Mouse (Mus musculus) lung, embryonic 15.5 days (tissue): Measurements from ENCODE around the gene 4933430I17Rik. TPM values are rescaled to one million over a fixed set of nuclear protein-coding genes. Genes with fewer than 3 reads are reported as not detected.
A peak's percentile ranks its signal among the peaks of the same experiment; 100 is the strongest.
"Not testable (repeated sequence)": the region's sequence is repeated elsewhere in the genome, so short reads cannot be mapped to it uniquely, and the experiment has no call there.

Experiments
- ATAC-seq: fragments of 200-750 bp; cut with Nextera tagmentation; 2 replicates; pipeline ENCODE4 v1.8.0; 2017; ENCODE audit warnings: moderate number of reproducible peaks, borderline replicate concordance; ENCODE audit not compliant: low FRiP score, low TSS enrichment; ENCODE audit errors: extremely low read depth
- H3K27ac ChIP-seq: fragments of 300-500 bp; sonication (generic); 2 replicates; pipeline ENCODE4 v1.5.1; 2015; ENCODE audit warnings: moderate library complexity, mild to moderate bottlenecking, inconsistent platforms
- H3K27me3 ChIP-seq: fragments of 300-500 bp; sonication (generic); 2 replicates; pipeline ENCODE4 v1.6.1; 2015; ENCODE audit warnings: inconsistent platforms
- H3K36me3 ChIP-seq: fragments of 300-500 bp; sonication (generic); 2 replicates; pipeline ENCODE4 v1.6.1; 2015; ENCODE audit warnings: inconsistent platforms
- H3K4me1 ChIP-seq: fragments of 300-500 bp; sonication (generic); 2 replicates; pipeline ENCODE4 v1.6.1; 2015; ENCODE audit warnings: inconsistent platforms
- H3K4me2 ChIP-seq: fragments of 300-500 bp; sonication (generic); 2 replicates; pipeline ENCODE4 v1.6.1; 2015; ENCODE audit warnings: inconsistent platforms, mild to moderate bottlenecking, moderate library complexity
- H3K4me3 ChIP-seq: fragments of 300-500 bp; sonication (generic); 2 replicates; pipeline ENCODE4 v1.5.1; 2015; ENCODE audit warnings: mild to moderate bottlenecking, inconsistent platforms
- H3K9ac ChIP-seq: fragments of 300-500 bp; sonication (generic); 2 replicates; pipeline ENCODE4 v1.6.1; 2015; ENCODE audit warnings: inconsistent platforms
- H3K9me3 ChIP-seq: fragments of 300-500 bp; sonication (generic); 2 replicates; pipeline ENCODE4 v1.6.1; 2016; ENCODE audit warnings: inconsistent platforms
- WGBS: fragments of 180-500 bp; shearing (Covaris S2); methylation state at CpG from one replicate; pipeline ENCODE4 v1.1.7; 2015; 5-methylcytosine and 5-hydroxymethylcytosine counted together
- polyA plus RNA-seq: library from polyadenylated mRNA; unstranded; fragments of >200 nt; fragmentation: Nextera tagmentation; extraction: Ambion mirVana; gene quantifications from 2 replicates; pipeline ENCODE4 v1.2.1, GENCODE M21; 2015

Gene 4933430I17Rik
- polyA plus RNA-seq, result 0.47 and 0.72 TPM in 2 replicates

DNA sequence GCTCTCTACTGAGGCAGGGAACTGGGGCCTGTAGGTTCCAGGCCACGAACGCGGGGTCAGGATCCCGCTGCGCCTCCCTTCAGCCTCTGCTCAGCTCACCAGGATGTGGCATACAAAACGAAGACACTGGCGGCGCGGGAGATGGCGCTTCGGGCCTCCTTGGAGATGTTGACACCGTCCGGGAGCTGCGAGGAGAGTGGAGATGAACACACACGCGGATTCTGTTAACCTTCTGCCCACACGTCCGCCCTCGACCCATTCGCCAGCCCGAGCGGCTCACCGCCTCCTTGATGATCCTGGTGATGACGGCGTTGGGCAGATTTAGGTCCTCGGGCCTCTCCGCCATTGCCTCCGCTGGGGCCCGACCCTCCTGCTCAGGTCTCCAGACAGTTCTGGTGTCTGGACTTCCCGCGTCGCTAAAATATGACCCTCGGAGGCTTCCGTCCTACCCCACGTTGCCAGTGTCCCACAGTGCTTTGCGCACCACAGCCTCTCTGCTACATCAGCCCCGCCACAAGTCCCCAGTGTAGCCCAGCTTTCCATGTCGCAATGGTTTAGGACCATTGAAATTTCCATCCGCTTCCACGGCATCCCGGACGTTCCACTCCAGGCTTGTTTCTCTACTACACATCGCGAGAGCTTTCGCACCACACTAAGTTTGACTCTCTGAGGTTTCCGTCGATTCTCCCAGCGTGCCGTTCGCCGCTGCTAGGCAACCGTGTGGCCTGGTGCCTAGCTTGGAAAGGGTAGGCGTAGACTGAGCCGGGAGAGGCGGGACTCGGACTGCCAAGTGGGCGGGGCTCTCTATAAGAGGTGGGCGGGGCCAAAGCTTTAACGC is at the start of gene 4933430I17Rik, which contains the start of gene Pole3:
4933430I17Rik (plus strand) TSS at position 719 of the 838 bp plus-strand sequence.
Pole3 (minus strand) TSS at position 418 of the 838 bp plus-strand sequence.
- under 1% methylated on average over 59 of the region's 59 CpGs for WGBS
- Histone ChIP-seq H3K27ac (peak within 1 kb of the TSS; percentile 98), H3K9me3 (no peaks in the 10 kb centered on the region), H3K4me1 (peaks cover 14% of the 10 kb centered on the region), H3K9ac (peak within 1 kb of the TSS; percentile 71), H3K4me2 (peak within 1 kb of the TSS; percentile 87), H3K27me3 (no peaks in the 10 kb centered on the region), H3K36me3 (peaks cover 21% of the 10 kb centered on the region), H3K4me3 (peak within 1 kb of the TSS; percentile 73)
- ATAC-seq, result peak; percentile 98

DNA sequence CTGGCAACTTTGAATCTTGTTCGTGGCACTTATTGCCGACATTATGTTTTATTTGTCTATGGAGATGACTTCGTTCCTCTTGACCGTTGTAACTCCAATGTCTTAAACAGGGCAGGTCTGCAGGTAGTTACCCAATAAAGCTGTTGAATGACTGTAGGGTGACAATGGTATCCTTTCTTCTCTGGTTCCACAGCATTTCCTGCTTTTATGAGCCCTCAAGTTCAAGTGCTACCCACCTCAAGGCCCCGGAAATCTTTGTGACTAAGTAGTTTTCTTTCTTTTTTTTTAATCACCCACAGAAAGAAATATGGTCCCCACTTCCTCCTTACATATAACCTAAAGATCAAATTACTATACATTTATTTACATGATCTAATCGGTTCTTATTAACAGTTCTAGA is 49.4 kb upstream of the 4933430I17Rik start:
- 52% methylated on average over 6 of the region's 6 CpGs for WGBS
- H3K9me3 ChIP-seq, result no peaks in the 10 kb centered on the region
- H3K36me3 ChIP-seq, result no peaks in the 10 kb centered on the region
- peak overlapping the region; percentile 76 for H3K27ac ChIP-seq
- H3K4me2 ChIP-seq, result no peak overlapping the region; the same call in 1 of the 2 replicates
- H3K4me1 ChIP-seq, result peaks cover 14% of the 10 kb centered on the region
- H3K9ac ChIP-seq, result no peak overlapping the region
- ATAC-seq, result no peak
- H3K4me3 ChIP-seq, result no peak overlapping the region
- no peaks in the 10 kb centered on the region for H3K27me3 ChIP-seq

DNA sequence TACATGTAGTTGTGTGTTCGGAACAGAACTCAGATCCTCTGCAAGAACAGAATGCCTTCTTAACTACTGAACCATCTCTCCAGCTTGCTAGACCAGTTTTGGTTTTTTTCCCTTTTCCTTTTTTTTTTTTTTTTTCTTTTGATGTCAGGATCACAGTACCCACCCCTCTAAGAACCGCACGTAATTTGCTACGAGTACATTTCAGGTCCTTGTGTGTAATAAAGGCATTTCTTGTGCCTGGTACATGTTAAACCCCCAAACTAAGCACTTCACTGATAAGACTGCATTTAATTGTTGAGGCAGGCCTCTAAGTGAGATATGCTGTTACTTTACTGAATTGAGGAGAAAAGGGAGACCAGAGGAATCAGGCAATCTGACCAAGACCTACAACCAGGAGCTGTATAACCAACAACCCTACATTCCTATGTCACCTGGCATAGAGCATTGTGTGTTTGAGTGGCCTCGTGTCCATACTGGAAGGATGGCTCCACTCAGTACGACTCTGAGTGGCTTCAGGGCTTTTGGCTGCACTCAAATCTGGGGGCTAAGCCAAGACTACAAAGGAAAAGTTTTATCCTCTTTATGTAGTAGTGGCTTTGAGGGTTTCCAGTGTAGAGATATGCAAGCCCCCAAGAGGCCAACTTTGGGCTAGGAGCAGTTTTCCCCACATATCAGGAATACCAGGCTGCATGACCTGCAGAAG is 47.5 kb upstream of the 4933430I17Rik start:
- Histone ChIP-seq H3K27ac (peak overlapping the region; percentile 77), H3K36me3 (no peaks in the 10 kb centered on the region), H3K9me3 (no peaks in the 10 kb centered on the region), H3K4me2 (no peak overlapping the region; the same call in 1 of the 2 replicates), H3K4me1 (peaks cover 14% of the 10 kb centered on the region), H3K4me3 (no peak overlapping the region), H3K9ac (no peak overlapping the region), H3K27me3 (no peaks in the 10 kb centered on the region)
- WGBS, result 65% methylated on average over 6 of the region's 6 CpGs
- peak; percentile 64 for ATAC-seq

DNA sequence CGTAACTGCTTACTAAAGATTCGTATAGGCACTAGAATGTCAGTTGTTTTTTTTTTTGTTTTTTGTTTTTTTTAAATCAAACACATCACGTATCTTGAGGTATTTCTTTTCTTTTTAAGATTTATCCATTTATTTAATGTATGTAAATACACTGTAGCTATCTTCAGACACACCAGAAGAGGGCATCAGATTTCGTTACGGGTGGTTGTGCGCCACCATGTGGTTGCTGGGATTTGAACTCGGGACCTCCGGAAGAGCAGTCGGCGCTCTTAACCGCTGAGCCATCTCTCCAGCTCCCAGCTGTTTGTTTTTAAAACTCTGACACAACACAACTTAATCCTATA is 45.6 kb upstream of the 4933430I17Rik start:
- WGBS, result 12% methylated on average over 11 of the region's 11 CpGs
- not testable (repeated sequence) for H3K27me3 ChIP-seq

DNA sequence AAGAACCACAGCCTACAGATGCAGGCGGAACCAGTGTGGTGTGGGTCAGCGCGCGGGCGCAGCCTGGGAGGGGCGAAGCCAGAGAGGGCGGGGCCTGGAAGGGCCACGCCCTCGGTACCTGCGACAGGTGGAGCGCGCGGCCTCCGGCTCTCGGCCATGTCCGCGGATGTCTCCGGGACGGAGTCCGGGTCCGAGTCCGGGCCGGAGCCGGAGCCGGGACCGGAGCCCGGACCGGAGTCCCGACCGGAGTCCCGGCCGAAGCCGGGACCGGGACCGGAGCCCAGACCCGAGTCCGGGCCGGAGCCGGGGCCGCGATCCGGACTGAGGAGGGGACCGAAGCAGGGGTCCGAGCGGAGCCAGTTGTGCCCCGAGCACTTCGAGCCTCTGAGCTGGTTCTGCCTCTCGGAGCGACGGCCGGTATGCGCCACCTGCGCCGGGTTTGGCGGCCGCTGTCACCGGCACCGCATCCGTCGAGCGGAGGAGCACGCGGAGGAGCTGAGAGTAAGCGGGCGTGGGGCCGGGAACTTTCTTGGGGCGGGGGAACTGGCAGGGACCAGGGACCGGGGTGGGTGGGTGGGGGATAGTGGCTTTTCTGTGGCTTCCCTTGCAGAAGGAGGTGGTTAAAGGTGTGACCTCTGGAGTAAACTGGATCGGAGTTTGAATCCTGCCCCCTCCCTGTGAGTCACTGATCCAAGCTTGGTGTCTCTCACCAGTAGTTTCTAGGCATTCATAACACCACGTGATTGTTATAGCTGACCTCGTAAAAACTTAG is 45.0 kb upstream of the 4933430I17Rik start, which contains the start of gene Bspry:
Bspry (plus strand) TSS at position 117 of the 772 bp plus-strand sequence.
- ATAC-seq, result peak; percentile 74
- under 1% methylated on average over 71 of the region's 71 CpGs for WGBS
- H3K27ac ChIP-seq, result peak within 1 kb of the TSS; percentile 77

More for the DNA sequence above, 45.6 kb upstream of the 4933430I17Rik start:
- peak overlapping the region; percentile 54 for H3K4me3 ChIP-seq
- H3K27ac ChIP-seq, result 0 out of 2 replicates have a peak overlapping the region, but pooled peaks have one; percentile 41
- ATAC-seq, H3K36me3 ChIP-seq, H3K9me3 ChIP-seq: not testable (repeated sequence)
- H3K9ac ChIP-seq, result peak overlapping the region; percentile 47; the same call in 1 of the 2 replicates
- peaks cover 14% of the 10 kb centered on the region for H3K4me1 ChIP-seq
- peak overlapping the region; percentile 84 for H3K4me2 ChIP-seq

DNA sequence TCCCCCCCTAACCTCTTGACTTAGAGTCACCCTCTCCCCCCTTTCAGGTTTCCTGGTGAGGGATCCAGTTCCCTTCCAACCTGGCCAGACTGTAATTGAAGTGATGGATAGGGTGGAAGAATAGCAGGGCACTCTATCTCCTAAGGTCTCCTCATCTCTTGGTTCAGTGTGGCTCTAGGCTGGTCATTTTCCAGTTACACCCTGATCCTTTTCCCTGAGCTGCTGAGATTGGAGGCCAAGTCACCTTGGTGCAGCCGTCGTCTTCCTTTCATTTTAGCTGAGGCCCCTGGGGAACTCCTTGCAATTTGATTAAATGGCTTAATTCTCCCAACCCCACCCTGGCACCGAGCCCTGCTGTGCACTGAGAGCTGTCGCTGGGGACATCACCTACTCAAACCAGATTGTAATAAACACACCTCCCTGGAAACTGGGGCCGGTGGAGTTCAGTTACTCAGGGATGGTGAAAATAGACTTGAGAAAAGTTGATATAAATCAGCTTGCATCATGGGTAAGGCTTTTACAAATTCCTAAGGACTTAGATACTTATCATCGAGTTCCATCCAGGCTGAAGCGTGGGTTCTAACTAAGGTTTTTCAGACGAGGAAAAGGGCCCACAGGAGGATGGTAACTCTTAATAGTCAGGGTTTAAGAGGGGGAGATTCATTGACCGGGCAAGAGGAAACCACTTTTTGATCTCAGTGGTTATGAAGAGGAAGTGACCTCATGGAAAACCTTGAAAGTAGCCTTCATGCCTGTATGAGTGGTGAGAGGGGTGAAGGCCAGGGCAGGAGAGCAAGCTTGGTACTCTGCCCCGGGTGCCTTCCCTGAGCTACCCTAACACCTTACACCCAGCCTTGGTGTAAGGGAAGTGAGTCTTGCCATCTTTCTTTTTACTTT is 44.2 kb upstream of the 4933430I17Rik start:
- peak overlapping the region; percentile 84 for H3K4me2 ChIP-seq
- H3K27me3 ChIP-seq, result no peaks in the 10 kb centered on the region
- peaks cover 14% of the 10 kb centered on the region for H3K4me1 ChIP-seq
- H3K4me3 ChIP-seq, result peak overlapping the region; percentile 54
- 0 out of 2 replicates have a peak overlapping the region, but pooled peaks have one; percentile 47 for H3K9ac ChIP-seq
- H3K27ac ChIP-seq, result peak overlapping the region; percentile 23; the same call in 1 of the 2 replicates
- H3K9me3 ChIP-seq, result no peaks in the 10 kb centered on the region
- 27% methylated on average over 10 of the region's 10 CpGs for WGBS
- no peaks in the 10 kb centered on the region for H3K36me3 ChIP-seq
- ATAC-seq, result no peak

More for the DNA sequence above, 45.0 kb upstream of the 4933430I17Rik start, which contains the start of gene Bspry:
- peak within 1 kb of the TSS; percentile 47 for H3K9ac ChIP-seq
- peaks cover 14% of the 10 kb centered on the region for H3K4me1 ChIP-seq
- no peaks in the 10 kb centered on the region for H3K27me3 ChIP-seq
- no peaks in the 10 kb centered on the region for H3K36me3 ChIP-seq
- no peaks in the 10 kb centered on the region for H3K9me3 ChIP-seq
- H3K4me2 ChIP-seq, result peak within 1 kb of the TSS; percentile 84
- H3K4me3 ChIP-seq, result peak within 1 kb of the TSS; percentile 54

DNA sequence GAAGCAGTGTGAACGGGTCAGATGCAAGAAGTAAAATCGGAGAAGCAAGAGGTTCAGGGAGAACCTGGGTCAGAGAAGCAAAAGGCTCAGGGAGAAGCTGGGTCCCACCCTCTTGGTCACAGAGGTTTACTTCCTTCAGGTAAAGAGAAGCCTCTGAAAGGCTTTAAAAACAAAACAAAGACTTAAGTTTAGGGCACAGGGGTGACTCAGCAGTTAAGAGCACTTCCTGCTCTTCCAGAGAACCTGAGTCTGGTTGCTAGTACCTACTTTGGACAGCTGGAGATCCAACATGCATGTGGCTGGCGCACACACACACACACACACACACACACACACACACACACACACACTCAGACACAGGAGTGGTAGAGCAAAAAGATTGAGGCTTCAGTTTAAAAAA is 40.2 kb upstream of the 4933430I17Rik start:
- no peak overlapping the region for H3K4me3 ChIP-seq
- ATAC-seq, result no peak

DNA sequence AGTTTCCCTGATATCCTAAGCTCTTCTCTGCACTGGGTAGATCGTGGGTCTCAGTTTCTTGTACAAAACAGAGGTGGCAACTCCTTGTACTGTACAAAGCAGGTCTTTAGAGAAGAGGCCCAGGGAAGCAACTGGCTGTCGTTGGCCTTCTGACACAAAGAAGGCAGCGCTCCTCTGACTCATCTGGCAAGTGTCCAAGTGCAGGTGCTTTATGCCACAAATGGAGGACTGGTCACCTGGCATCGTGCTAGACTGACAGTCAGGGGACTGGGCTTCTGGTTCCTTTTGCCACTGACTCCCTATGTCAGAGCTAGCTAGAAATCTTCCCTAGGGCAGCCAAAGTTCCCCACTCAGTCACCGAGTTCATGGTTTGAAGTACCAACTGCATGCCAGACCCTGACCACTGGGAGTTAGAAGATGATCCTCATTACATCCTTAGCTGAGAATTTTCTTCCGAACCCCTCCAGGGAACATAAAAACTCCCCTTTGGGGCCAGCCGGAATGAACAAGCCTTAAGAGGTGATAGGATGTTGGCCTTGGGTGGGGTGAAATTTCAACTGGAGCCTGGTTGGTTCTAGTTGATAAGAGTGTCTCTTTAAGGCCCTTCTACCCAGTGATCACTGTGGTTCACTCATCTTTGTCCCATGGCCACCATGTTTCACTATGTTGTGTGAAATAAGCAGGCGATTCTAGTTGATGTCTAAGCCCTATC is 39.6 kb upstream of the 4933430I17Rik start:
- Histone ChIP-seq H3K9ac (no peak overlapping the region), H3K4me1 (no peaks in the 10 kb centered on the region), H3K4me2 (no peak overlapping the region), H3K4me3 (no peak overlapping the region), H3K27ac (no peak overlapping the region), H3K36me3 (no peaks in the 10 kb centered on the region), H3K9me3 (no peaks in the 10 kb centered on the region), H3K27me3 (no peaks in the 10 kb centered on the region)
- no peak for ATAC-seq
- WGBS, result 72% methylated on average over 8 of the region's 8 CpGs

More for the DNA sequence above, 40.2 kb upstream of the 4933430I17Rik start:
- H3K4me1 ChIP-seq, result no peaks in the 10 kb centered on the region
- 67% methylated on average over 3 of the region's 3 CpGs for WGBS
- no peaks in the 10 kb centered on the region for H3K9me3 ChIP-seq
- H3K36me3 ChIP-seq, result no peaks in the 10 kb centered on the region
- no peak overlapping the region for H3K4me2 ChIP-seq
- H3K27ac ChIP-seq, result no peak overlapping the region
- H3K9ac ChIP-seq, result no peak overlapping the region
- H3K27me3 ChIP-seq, result no peaks in the 10 kb centered on the region

DNA sequence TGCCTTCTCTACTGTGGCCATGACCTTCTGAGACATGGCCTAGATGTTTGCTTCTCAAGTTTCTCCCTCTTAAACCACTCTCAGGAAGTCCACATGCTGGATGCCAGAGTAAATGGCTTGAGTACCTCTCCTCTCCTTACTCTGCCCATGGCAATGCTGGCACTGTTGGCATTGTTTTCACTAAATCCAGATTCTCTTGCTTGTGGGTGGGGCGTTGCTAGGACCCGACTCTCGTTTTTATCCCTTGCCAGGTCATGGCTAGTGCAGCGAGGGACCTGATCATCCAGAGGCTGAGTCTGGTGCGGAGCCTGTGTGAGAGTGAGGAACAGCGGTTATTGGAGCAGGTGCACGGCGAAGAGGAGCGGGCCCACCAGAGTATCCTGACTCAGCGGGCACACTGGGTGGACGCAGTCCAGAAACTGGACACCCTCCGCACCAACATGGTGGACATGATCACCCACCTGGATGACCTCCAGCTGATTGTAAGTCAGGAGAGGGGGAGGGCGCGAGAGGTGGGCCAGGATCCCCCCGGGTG is 38.9 kb upstream of the 4933430I17Rik start:
- Histone ChIP-seq H3K36me3 (no peaks in the 10 kb centered on the region; the same call in 1 of the 2 replicates), H3K9me3 (no peaks in the 10 kb centered on the region), H3K27me3 (no peaks in the 10 kb centered on the region), H3K4me2 (no peak overlapping the region), H3K4me3 (no peak overlapping the region), H3K9ac (no peak overlapping the region), H3K4me1 (no peaks in the 10 kb centered on the region), H3K27ac (no peak overlapping the region)
- 85% methylated on average over 15 of the region's 15 CpGs for WGBS
- ATAC-seq, result 0 out of 2 replicates have a peak, but pooled peaks have one; percentile 14

DNA sequence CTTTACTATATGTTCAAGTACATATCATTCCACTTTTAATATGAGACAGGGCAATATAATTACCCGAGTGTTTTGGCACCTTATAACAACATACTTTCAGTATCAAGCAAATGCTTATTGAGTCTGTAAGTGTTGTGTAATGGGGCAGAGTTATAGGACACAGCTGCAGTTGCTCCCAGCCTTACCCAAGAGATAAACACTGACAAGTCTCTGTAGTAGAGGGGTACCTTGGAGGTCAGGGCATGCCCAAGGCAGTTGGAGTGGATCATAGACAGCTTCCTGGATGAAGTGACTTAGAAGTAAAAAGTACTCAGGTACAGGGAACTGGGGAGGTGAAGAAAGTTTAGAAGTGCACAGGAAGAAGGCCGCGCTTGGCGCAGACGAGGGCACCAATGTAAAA is 38.0 kb upstream of the 4933430I17Rik start:
- H3K4me2 ChIP-seq, result no peak overlapping the region
- H3K27me3 ChIP-seq, result no peaks in the 10 kb centered on the region
- no peaks in the 10 kb centered on the region; the same call in 1 of the 2 replicates for H3K36me3 ChIP-seq
- WGBS, result 76% methylated on average over 5 of the region's 5 CpGs
- H3K9ac ChIP-seq, result no peak overlapping the region
- H3K27ac ChIP-seq, result no peak overlapping the region
- no peaks in the 10 kb centered on the region for H3K9me3 ChIP-seq
- ATAC-seq, result no peak
- H3K4me3 ChIP-seq, result no peak overlapping the region
- H3K4me1 ChIP-seq, result no peaks in the 10 kb centered on the region
